Mouse (Mus musculus) forebrain, embryonic 12.5 days (tissue): ENCODE measurements around the gene Tenm2. TPM values are rescaled to one million over a fixed set of nuclear protein-coding genes. Genes with fewer than 3 reads are reported as not detected.

ENCODE experiments used
- ATAC-seq: fragments of 200-750 bp; cut with Nextera tagmentation; 2 replicates; pipeline ENCODE4 v1.8.0; 2017; ENCODE audit warnings: moderate TSS enrichment; ENCODE audit not compliant: low FRiP score
- H3K27ac ChIP-seq: fragments of 300-500 bp; sonication (generic); 2 replicates; pipeline ENCODE4 v1.5.1; 2016; ENCODE audit warnings: mild to moderate bottlenecking
- H3K27me3 ChIP-seq: fragments of 300-500 bp; sonication (generic); 2 replicates; pipeline ENCODE4 v1.6.1; 2016; ENCODE audit warnings: mild to moderate bottlenecking
- H3K36me3 ChIP-seq: fragments of 300-500 bp; sonication (generic); replicated peaks from 2 replicates; pipeline ENCODE4 v1.6.1; 2016; ENCODE audit warnings: mild to moderate bottlenecking
- H3K4me1 ChIP-seq: fragments of 300-500 bp; sonication (generic); 2 replicates; pipeline ENCODE4 v1.6.1; 2016
- H3K4me2 ChIP-seq: fragments of 300-500 bp; sonication (generic); 2 replicates; pipeline ENCODE4 v1.6.1; 2016; ENCODE audit warnings: mild to moderate bottlenecking, moderate library complexity
- H3K4me3 ChIP-seq: fragments of 300-500 bp; sonication (generic); replicated peaks from 2 replicates; pipeline ENCODE4 v1.5.1; 2016; ENCODE audit warnings: mild to moderate bottlenecking
- H3K9ac ChIP-seq: fragments of 300-500 bp; sonication (generic); 2 replicates; pipeline ENCODE4 v1.6.1; 2016; ENCODE audit warnings: mild to moderate bottlenecking
- H3K9me3 ChIP-seq: fragments of 300-500 bp; sonication (generic); 2 replicates; pipeline ENCODE4 v1.6.1; 2016
- WGBS: fragments of 180-500 bp; shearing (Covaris S2); methylation state at CpG from one replicate; pipeline ENCODE4 v1.1.7; 2016; 5-methylcytosine and 5-hydroxymethylcytosine counted together
- polyA plus RNA-seq: library from polyadenylated mRNA; unstranded; fragments of >200 nt; fragmentation: Nextera tagmentation; extraction: Ambion mirVana; gene quantifications from 2 replicates; pipeline ENCODE4 v1.2.1, GENCODE M21; 2016

Tenm2 gene
- 9.2 and 10.9 TPM in 2 replicates for polyA plus RNA-seq

GRCm38 (mm10) chr11:37235914-37236600 is at the start of gene Tenm2:
Gene Tenm2, minus strand, starts transcription at chr11:37235964.
- ATAC-seq = peak; percentile 96
- Histone ChIP-seq H3K4me2 (peak within 1 kb of the TSS; percentile 78), H3K4me3 (peak within 1 kb of the TSS; percentile 74), H3K27ac (peak within 1 kb of the TSS; percentile 88), H3K4me1 (peaks cover 17% of the 10 kb centered on the region), H3K27me3 (peaks cover 12% of the 10 kb centered on the region), H3K36me3 (no peaks in the 10 kb centered on the region), H3K9me3 (no peaks in the 10 kb centered on the region), H3K9ac (peak within 1 kb of the TSS; percentile 80)
- WGBS = under 1% methylated on average over 56 of the region's 59 CpGs

DNA sequence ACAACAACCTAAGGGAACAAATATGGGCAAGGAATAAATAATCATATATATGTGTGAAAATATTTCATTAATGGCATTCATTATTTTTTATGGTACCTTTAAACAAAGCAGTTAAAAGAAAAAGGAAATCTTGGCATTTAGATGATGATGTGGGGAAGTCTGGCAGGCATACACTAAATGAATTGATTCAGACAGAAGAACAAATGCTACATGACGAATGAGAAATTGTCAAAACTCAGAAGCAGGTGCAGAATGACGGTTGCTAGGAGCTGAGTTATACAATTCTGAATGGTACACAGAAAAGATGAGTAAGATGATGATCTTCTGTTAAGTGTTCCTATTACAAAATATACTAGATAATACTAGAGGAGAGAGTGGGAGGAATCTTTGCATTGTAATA is 49.4 kb upstream of the Tenm2 start:
- H3K27ac ChIP-seq = no peak overlapping the region
- no peak for ATAC-seq
- H3K4me2 ChIP-seq = no peak overlapping the region
- 82% methylated on average over 2 of the region's 2 CpGs for WGBS
- H3K27me3 ChIP-seq = no peaks in the 10 kb centered on the region
- no peak overlapping the region for H3K9ac ChIP-seq
- no peaks in the 10 kb centered on the region for H3K9me3 ChIP-seq
- no peak overlapping the region for H3K4me3 ChIP-seq
- H3K36me3 ChIP-seq = no peaks in the 10 kb centered on the region
- no peaks in the 10 kb centered on the region for H3K4me1 ChIP-seq

DNA sequence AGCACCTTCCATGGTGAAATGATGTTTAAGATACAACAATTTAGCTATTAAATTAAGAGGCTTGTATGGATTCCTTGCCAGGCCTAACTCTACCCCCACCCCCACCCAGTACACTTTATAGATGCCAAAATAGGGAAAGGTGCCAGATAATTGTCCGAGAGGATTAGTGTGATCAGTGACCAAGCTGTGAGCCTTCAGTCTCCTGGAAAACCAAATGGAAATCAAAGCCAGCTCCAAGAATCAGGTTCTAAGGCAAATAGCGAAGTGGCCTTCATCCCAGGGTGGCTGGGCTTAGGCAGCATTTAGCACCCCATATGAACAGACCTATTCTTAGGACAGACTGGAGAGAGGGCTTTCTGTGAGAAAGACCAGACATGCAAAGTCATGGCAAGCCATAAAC is 13.0 kb upstream of the Tenm2 start:
- no peak overlapping the region for H3K4me3 ChIP-seq
- H3K27me3 ChIP-seq = no peaks in the 10 kb centered on the region
- no peaks in the 10 kb centered on the region for H3K4me1 ChIP-seq
- H3K9ac ChIP-seq = no peak overlapping the region
- no peak overlapping the region for H3K27ac ChIP-seq
- no peak overlapping the region for H3K4me2 ChIP-seq
- no peaks in the 10 kb centered on the region for H3K36me3 ChIP-seq
- H3K9me3 ChIP-seq = no peaks in the 10 kb centered on the region; the same call in 1 of the 2 replicates
- ATAC-seq = no peak
- WGBS = 69% methylated on average over 2 of the region's 2 CpGs

DNA sequence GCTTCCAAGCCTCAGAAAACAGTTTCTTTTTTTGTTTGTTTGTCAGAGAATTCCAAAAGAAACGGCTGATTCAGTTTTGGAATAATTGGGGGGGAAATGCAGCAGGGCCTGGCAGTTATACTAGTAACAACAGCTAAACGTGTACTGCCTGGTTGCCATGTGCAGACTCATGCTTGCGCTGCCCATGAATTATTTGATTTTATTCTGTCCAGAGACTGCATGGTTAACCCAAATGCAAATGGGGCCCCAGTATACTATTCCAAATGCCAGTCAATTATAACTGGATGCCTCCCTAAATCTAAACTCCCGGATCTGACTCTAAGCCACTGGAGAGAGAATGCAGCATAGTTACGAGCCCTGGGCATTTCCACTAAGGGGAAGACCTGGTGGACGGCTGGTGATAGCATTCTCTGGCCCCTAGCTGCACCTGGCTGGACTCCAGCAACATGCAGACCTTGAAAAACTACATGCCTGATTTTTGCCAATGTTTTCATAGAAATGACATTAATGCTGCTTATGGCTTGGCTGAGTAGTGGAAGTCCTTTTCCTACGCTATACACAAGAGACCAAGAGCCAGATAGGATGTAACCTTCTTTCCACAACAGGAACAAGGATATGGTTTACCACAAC is 1.4 kb upstream of the Tenm2 start:
- peak overlapping the region; percentile 80 for H3K9ac ChIP-seq
- WGBS = 31% methylated on average over 7 of the region's 7 CpGs
- peak overlapping the region; percentile 74 for H3K4me3 ChIP-seq
- peak; percentile 31; the same call in 1 of the 2 replicates for ATAC-seq
- peaks cover 17% of the 10 kb centered on the region for H3K4me1 ChIP-seq
- no peaks in the 10 kb centered on the region for H3K36me3 ChIP-seq
- H3K27ac ChIP-seq = peak overlapping the region; percentile 88
- H3K4me2 ChIP-seq = peak overlapping the region; percentile 78
- peaks cover 9% of the 10 kb centered on the region; the same call in 1 of the 2 replicates for H3K27me3 ChIP-seq
- no peaks in the 10 kb centered on the region for H3K9me3 ChIP-seq

DNA sequence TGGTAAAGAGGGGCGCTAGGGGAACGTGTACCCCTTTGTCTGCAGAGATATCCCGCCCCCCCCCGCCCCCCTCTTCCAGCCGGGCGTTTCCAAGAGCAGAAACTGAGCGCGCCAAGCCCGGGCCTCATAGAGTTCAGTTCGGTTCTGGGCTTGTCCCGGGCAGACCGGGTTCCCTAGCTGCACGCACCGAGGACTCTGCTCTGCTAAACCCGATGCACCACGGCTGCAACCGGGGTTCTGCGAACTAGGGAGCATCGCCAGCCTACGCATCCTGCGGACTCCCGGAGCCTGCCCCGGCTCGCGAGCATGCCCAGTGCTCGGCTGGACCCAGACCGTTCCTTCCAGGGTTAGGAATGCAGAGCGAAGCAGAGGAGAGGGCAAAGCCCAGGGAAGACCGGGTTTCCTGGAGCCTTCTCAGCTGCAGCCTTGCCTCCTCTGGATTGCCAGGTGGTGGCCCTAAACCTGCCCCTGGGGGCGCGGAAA is 878 bp upstream of the Tenm2 start:
- H3K9ac ChIP-seq = peak overlapping the region; percentile 80
- H3K27me3 ChIP-seq = peaks cover 9% of the 10 kb centered on the region; the same call in 1 of the 2 replicates
- peaks cover 17% of the 10 kb centered on the region for H3K4me1 ChIP-seq
- ATAC-seq = peak; percentile 86
- peak overlapping the region; percentile 78 for H3K4me2 ChIP-seq
- no peaks in the 10 kb centered on the region for H3K36me3 ChIP-seq
- H3K27ac ChIP-seq = peak overlapping the region; percentile 88
- peak overlapping the region; percentile 74 for H3K4me3 ChIP-seq
- H3K9me3 ChIP-seq = no peaks in the 10 kb centered on the region
- WGBS = under 1% methylated on average over 27 of the region's 31 CpGs

DNA sequence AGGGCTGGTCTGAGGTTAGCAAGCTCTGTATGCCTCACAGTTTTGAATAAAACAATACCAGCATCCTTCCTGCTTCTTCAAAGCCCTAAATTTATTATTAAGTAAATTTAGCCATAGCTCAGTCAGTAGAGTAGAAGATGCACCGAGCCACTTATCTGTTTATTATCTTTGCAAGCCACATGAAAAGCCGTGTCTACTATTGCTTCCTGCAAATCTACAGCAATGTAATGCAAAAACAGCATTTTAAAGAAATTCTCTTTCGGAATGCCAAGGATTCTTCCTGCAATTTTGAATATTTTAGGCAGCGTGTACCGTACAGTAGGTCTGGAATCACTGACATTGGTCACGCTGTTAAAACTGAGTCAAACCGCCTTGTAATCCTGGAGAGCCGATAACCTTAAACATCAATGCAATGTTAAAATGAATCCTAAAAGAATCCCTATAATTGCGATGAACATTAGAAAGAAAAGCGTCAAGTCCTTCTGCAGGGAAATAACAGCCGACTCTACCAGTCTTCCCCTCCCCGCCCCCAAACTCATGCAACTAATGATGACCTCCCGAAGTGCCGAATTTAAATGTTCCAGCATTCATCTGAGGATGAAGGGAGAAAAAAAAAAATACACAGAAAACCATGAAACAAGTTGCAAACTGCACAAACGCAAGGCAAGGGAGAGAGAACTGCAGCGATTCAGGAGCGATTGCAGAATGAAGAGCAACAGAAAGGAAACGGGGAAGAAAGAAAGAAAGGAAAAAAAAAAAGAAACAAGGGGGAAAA is 556 bp downstream of the Tenm2 start:
- no peak for ATAC-seq
- 7% methylated on average over 18 of the region's 18 CpGs for WGBS
- Histone ChIP-seq H3K27ac (peak overlapping the region; percentile 88; the same call in 1 of the 2 replicates), H3K4me2 (peak overlapping the region; percentile 78), H3K4me3 (peak overlapping the region; percentile 74), H3K4me1 (peaks cover 17% of the 10 kb centered on the region), H3K9me3 (no peaks in the 10 kb centered on the region), H3K27me3 (peaks cover 12% of the 10 kb centered on the region), H3K36me3 (no peaks in the 10 kb centered on the region), H3K9ac (peak overlapping the region; percentile 80)

- WGBS = 70% methylated on average over 1 of the region's 1 CpGs
Observed at GRCm38 (mm10) chr11:37227404-37227803, 8.4 kb downstream of the Tenm2 start.

DNA sequence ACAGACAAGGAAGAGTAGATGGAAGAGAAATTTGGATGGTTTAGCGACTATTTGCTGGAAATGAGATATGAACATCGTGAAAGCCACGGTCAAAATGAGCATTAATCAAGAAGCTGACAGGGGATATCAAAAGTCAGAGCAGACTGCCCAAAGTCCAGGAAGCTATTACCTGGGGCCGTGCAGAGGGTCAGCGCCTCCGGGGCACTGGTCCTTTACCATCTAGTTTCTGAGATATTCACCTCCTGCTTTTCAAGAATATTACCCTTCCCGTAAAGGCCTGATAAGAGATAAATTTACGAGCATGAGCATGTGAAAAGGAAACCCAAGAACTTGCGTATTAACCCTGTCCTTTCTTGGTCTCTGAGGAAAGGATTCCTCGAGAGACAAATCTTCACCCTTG is 8.8 kb downstream of the Tenm2 start:
- Histone ChIP-seq H3K27ac (no peak overlapping the region), H3K36me3 (no peaks in the 10 kb centered on the region), H3K4me2 (no peak overlapping the region), H3K4me1 (no peaks in the 10 kb centered on the region), H3K9me3 (no peaks in the 10 kb centered on the region), H3K27me3 (peaks cover 2% of the 10 kb centered on the region; the same call in 1 of the 2 replicates), H3K9ac (no peak overlapping the region), H3K4me3 (no peak overlapping the region)
- no peak for ATAC-seq
- WGBS = 88% methylated on average over 10 of the region's 10 CpGs

More at GRCm38 (mm10) chr11:37227404-37227803, 8.4 kb downstream of the Tenm2 start:
- Histone ChIP-seq H3K4me1 (no peaks in the 10 kb centered on the region), H3K9ac (no peak overlapping the region), H3K27ac (no peak overlapping the region), H3K9me3 (no peaks in the 10 kb centered on the region), H3K27me3 (peaks cover 2% of the 10 kb centered on the region; the same call in 1 of the 2 replicates), H3K4me3 (no peak overlapping the region), H3K36me3 (no peaks in the 10 kb centered on the region), H3K4me2 (no peak overlapping the region)
- no peak for ATAC-seq

GRCm38 (mm10) chr11:37222737-37223136 is 13.0 kb downstream of the Tenm2 start:
- 65% methylated on average over 2 of the region's 2 CpGs for WGBS
- H3K27ac ChIP-seq = no peak overlapping the region
- H3K27me3 ChIP-seq = no peaks in the 10 kb centered on the region
- H3K4me2 ChIP-seq = no peak overlapping the region
- no peaks in the 10 kb centered on the region for H3K4me1 ChIP-seq
- no peaks in the 10 kb centered on the region for H3K9me3 ChIP-seq
- no peaks in the 10 kb centered on the region for H3K36me3 ChIP-seq
- H3K9ac ChIP-seq = no peak overlapping the region
- no peak overlapping the region for H3K4me3 ChIP-seq
- no peak for ATAC-seq

DNA sequence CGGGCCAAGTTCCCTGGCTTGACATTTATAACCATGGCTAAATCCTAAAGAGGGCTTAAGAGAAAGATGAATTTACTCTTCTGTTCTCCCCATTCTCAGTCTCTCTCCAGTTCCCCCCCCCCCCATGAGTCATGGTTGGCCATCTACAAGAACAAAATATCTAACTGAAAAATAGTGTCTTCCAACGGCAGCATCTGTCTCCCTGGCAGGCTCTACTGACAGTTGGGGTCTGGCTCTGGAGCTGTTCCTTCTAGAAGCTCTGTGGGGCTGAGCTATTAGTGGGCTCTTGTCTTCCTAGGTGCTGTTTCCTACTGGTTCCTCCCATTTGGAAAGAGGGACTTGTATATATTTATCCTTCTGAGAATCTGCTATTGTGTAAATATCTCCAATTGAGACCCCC is 13.7 kb downstream of the Tenm2 start:
- Histone ChIP-seq H3K9me3 (no peaks in the 10 kb centered on the region), H3K4me2 (no peak overlapping the region), H3K4me3 (no peak overlapping the region), H3K4me1 (no peaks in the 10 kb centered on the region), H3K27ac (no peak overlapping the region), H3K36me3 (no peaks in the 10 kb centered on the region), H3K27me3 (no peaks in the 10 kb centered on the region), H3K9ac (no peak overlapping the region)
- 93% methylated on average over 2 of the region's 2 CpGs for WGBS
- ATAC-seq = no peak

DNA sequence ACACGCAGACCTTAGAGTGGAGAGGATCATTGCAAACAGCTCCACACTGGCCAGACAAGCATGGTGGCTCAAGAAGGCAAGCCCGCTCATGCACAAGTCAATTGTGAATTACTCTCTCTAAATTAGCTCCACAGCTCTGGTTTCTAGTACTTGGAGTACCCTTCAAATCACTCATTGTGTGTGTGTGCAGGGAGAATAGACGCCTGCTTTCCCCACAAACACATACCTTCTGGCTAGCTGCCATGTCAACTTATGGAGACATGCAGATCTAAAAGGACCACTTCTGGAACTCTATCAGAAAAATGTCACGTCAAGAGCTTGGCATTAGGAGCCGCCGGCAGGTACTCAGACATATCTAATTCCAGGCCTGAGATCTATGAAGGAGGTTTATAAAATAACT is 14.8 kb downstream of the Tenm2 start:
- H3K27me3 ChIP-seq = no peaks in the 10 kb centered on the region
- 71% methylated on average over 6 of the region's 6 CpGs for WGBS
- H3K36me3 ChIP-seq = no peaks in the 10 kb centered on the region
- ATAC-seq = no peak
- H3K9ac ChIP-seq = no peak overlapping the region
- H3K4me2 ChIP-seq = no peak overlapping the region
- H3K27ac ChIP-seq = no peak overlapping the region
- no peaks in the 10 kb centered on the region for H3K9me3 ChIP-seq
- no peak overlapping the region for H3K4me3 ChIP-seq
- no peaks in the 10 kb centered on the region for H3K4me1 ChIP-seq

GRCm38 (mm10) chr11:37186132-37186531 is 49.6 kb downstream of the Tenm2 start:
- Histone ChIP-seq H3K36me3 (no peaks in the 10 kb centered on the region), H3K27ac (no peak overlapping the region), H3K9ac (no peak overlapping the region), H3K4me1 (no peaks in the 10 kb centered on the region), H3K4me3 (no peak overlapping the region), H3K4me2 (no peak overlapping the region), H3K9me3 (no peaks in the 10 kb centered on the region), H3K27me3 (no peaks in the 10 kb centered on the region)
- WGBS = 27% methylated on average over 3 of the region's 3 CpGs
- 0 out of 2 replicates have a peak, but pooled peaks have one; percentile 41 for ATAC-seq
